Mouse (Mus musculus): ENCODE measurements around the gene Rsph6a. TPM values are rescaled to one million over a fixed set of nuclear protein-coding genes. Genes with fewer than 3 reads are reported as not detected.

Rsph6a gene
- polyA plus RNA-seq, 1 experiment from 2014 or later, result not detected

DNA sequence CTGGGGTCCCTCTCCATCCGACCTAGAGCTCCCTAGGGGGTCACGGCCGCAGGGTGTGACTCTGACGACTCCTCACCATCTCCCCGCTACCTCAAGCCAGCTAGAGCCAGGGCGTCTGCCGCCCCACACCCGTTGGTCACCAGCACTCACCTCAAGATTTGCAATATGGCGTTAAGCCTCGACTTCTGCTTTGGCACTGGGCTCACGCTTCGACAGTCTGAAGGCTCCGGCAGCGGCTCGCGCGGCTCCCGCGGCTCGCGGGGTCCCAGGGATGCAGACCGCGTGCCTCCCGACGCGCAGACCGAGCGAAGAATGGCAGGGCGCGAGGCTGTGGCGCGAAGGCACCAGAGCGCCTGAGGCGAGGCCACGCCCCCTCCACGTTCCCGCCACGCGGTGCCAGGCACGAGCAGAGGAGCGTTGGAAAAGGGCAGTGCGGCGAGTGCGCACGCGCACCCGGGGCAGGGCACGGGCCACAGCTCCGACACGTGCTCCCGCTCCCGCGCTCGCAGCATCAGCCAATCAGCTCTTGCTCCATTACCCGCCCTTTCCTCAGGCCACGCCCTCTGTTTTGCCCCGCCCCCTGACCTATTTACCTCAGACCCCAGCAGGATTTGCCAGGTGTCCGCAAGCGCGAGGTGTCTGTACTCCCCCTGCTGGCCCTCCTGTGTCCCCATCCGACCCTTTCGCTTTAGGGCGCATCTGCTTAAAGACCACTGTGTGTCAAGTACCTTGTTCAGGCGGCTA lies 63.7 kb downstream of the Rsph6a start, which contains the start of gene Gm4969:
TSS of gene Gm4969 (minus strand) at position 341 of the 744 bp plus-strand sequence.
- no peak within 1 kb of the TSS for H3K27ac ChIP-seq (ENCODE audit: low read depth)
- H3K4me3 ChIP-seq (ENCODE audit: low read depth, low read length), result peak within 1 kb of the TSS; percentile 67
- peak; percentile 59 for TF ChIP-seq CTCF (IDR thresholded peaks at IDR 0.05; ENCODE audit: low read depth)
- ATAC-seq (ENCODE audit: insufficient read depth), result 0 out of 2 replicates have a peak, but pooled peaks have one; percentile 2
- no peaks in the 10 kb centered on the region for H3K36me3 ChIP-seq (ENCODE audit: insufficient read depth)
- peak; percentile 76 for DNase-seq
- no peak within 1 kb of the TSS for H3K9ac ChIP-seq
- peaks cover 12% of the 10 kb centered on the region; the same call in 1 of the 2 replicates for H3K4me1 ChIP-seq (ENCODE audit: insufficient read depth)
- peaks cover 8% of the 10 kb centered on the region for H3K9me3 ChIP-seq (ENCODE audit: low read depth, low read length)
- H3K27me3 ChIP-seq (ENCODE audit: insufficient read depth, low read length), result no peaks in the 10 kb centered on the region
- H3K4me2 ChIP-seq, result peak within 1 kb of the TSS; percentile 55
- 22% methylated on average over 64 of the region's 64 CpGs for WGBS

DNA sequence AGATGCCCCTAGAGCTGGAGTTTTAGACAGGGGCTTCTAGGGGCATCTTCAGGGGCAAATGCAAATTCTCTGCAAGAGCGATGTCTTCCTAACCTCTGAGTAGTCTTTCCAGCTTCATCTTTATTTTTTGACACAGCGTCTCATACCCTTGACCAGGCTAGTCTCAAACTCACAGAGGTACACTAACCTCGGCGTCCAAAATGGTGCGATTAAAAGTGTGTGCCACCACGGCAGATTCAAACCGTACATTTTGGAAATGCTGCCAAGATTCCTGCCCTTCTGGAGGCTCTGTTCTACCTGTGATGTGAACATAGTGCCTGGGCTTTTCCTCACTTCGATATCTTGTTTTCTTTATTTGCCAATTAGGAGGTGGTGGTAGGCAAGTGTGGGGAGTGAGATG lies 64.6 kb downstream of the Rsph6a start:
- H3K27me3 ChIP-seq (ENCODE audit: insufficient read depth, low read length), result no peaks in the 10 kb centered on the region
- DNase-seq, result no peak
- 91% methylated on average over 8 of the region's 8 CpGs for WGBS
- H3K4me3 ChIP-seq (ENCODE audit: low read depth, low read length), result peak overlapping the region; percentile 67; the same call in 1 of the 2 replicates
- no peak for TF ChIP-seq CTCF (IDR thresholded peaks at IDR 0.05; ENCODE audit: low read depth)
- peaks cover 8% of the 10 kb centered on the region for H3K9me3 ChIP-seq (ENCODE audit: low read depth, low read length)
- H3K27ac ChIP-seq (ENCODE audit: low read depth), result no peak overlapping the region
- no peaks in the 10 kb centered on the region for H3K36me3 ChIP-seq (ENCODE audit: insufficient read depth)
- peaks cover 12% of the 10 kb centered on the region; the same call in 1 of the 2 replicates for H3K4me1 ChIP-seq (ENCODE audit: insufficient read depth)
- no peak overlapping the region for H3K9ac ChIP-seq
- ATAC-seq (ENCODE audit: insufficient read depth), result peak; percentile 13; the same call in 1 of the 2 replicates
- peak overlapping the region; percentile 91; the same call in 1 of the 2 replicates for H3K4me2 ChIP-seq

DNA sequence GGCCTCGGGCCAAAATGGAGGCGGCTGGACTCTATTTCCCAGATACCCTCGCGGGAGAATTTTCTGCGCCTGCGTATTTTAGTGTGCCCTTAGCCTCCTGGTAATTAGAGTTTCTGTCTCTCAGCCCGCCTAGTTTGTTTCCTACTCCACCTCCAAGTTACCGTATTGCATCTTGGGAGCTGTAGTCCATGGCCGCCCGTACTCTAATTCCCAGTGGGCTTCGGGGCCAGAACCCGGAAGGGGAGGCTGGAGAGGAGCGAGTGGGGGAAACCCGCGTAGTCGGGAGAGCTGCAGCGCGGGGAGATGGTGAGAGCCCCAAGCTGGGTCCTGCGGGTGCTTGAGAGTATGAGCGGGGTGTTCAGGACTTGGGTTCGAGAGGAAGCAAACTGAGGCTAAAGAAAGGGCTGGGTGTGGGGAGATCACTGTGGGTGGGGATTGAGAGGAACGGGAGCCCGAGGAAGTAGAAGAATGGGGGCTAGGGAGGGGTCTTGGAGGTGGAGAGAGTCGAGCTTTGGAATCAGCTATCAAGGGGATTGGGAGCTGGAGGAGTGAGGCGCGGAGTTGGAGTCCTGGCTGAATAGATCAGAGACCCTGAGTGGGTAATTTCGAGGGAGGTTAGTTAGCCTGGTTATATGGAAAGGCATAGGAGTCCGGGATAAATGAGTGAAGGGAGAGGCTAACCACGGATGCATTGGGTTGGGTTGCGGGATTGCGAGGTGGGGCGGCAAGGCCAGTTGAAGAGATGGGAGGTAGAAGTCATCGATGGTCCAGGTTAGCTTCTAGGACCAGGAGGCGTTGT lies 65.3 kb downstream of the Rsph6a start, which contains the start of gene Fbxo46:
TSS of gene Fbxo46 (plus strand) at position 229 of the 799 bp plus-strand sequence.
- Histone ChIP-seq H3K4me2 (peak within 1 kb of the TSS; percentile 91), H3K4me3 (ENCODE audit: low read depth, low read length) (peak within 1 kb of the TSS; percentile 67), H3K27me3 (ENCODE audit: insufficient read depth, low read length) (no peaks in the 10 kb centered on the region), H3K27ac (ENCODE audit: low read depth) (no peak within 1 kb of the TSS), H3K4me1 (ENCODE audit: insufficient read depth) (peaks cover 12% of the 10 kb centered on the region; the same call in 1 of the 2 replicates), H3K9ac (peak within 1 kb of the TSS; percentile 63), H3K9me3 (ENCODE audit: low read depth, low read length) (peaks cover 8% of the 10 kb centered on the region), H3K36me3 (ENCODE audit: insufficient read depth) (no peaks in the 10 kb centered on the region)
- WGBS, result 2% methylated on average over 34 of the region's 34 CpGs
- DNase-seq (peak; percentile 99), ATAC-seq (ENCODE audit: insufficient read depth) (peak; percentile 97)
- TF ChIP-seq CTCF (IDR thresholded peaks at IDR 0.05; ENCODE audit: low read depth), result no peak

DNA sequence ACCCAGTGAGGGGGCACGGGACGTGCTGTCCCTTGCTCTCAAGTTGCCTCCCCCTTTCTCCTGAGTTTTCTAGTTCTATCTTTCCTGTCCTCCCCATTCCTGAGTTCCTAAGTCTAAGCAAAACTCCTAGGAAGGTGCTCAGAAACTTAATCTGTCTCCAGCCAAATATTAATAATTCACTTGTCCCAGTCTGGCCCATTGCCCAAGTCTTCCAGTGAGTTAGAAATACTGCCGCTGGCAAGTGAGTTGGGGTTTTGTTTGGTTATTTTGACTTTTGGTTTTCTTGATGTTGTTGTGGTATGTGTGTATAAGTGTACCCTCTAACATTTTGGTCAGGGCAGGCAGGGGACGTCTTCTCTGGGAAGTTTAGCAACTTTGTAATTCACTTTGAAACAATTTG lies 67.2 kb downstream of the Rsph6a start:
- WGBS, result 86% methylated on average over 4 of the region's 4 CpGs
- DNase-seq (no peak), ATAC-seq (ENCODE audit: insufficient read depth) (no peak)
- Histone ChIP-seq H3K27ac (ENCODE audit: low read depth) (no peak overlapping the region), H3K9me3 (ENCODE audit: low read depth, low read length) (peaks cover 8% of the 10 kb centered on the region), H3K4me3 (ENCODE audit: low read depth, low read length) (no peak overlapping the region), H3K9ac (no peak overlapping the region), H3K4me2 (no peak overlapping the region), H3K36me3 (ENCODE audit: insufficient read depth) (peaks cover 4% of the 10 kb centered on the region; the same call in 1 of the 2 replicates), H3K27me3 (ENCODE audit: insufficient read depth, low read length) (no peaks in the 10 kb centered on the region), H3K4me1 (ENCODE audit: insufficient read depth) (peaks cover 12% of the 10 kb centered on the region; the same call in 1 of the 2 replicates)
- no peak for TF ChIP-seq CTCF (IDR thresholded peaks at IDR 0.05; ENCODE audit: low read depth)

Small RNA genes within 50 kb of the gene (microRNA-seq; reads per million reads assigned to microRNA genes)
- gene Mir3100 (ENCODE audit: borderline number of aligned reads), result not detected

Other genes with a start within 250 kb of the Rsph6a start
- 0.08 TPM in 1 of 2 replicates, not detected in the other for gene Psg17, start 233.1 kb upstream of the Rsph6a start, polyA plus RNA-seq (2014; fragmentation: Nextera tagmentation; extraction: Ambion mirVana)
- gene Mill2, start 214.7 kb upstream of the Rsph6a start, polyA plus RNA-seq (2014; fragmentation: Nextera tagmentation; extraction: Ambion mirVana), result 0.81 and 0.92 TPM in 2 replicates
- gene Pglyrp1, start 183.4 kb upstream of the Rsph6a start, polyA plus RNA-seq (2014; fragmentation: Nextera tagmentation; extraction: Ambion mirVana), result 2.5 and 2.6 TPM in 2 replicates
- gene Ccdc61, start 144.3 kb upstream of the Rsph6a start, polyA plus RNA-seq (2014; fragmentation: Nextera tagmentation; extraction: Ambion mirVana), result 20.4 and 24.7 TPM in 2 replicates
- gene Nova2, start 128.8 kb upstream of the Rsph6a start, polyA plus RNA-seq (2014; fragmentation: Nextera tagmentation; extraction: Ambion mirVana), result 1.2 TPM in 2 replicates
- gene Nanos2, start 67.3 kb upstream of the Rsph6a start, polyA plus RNA-seq (2014; fragmentation: Nextera tagmentation; extraction: Ambion mirVana), result not detected in 2 replicates
- 3.7 and 4.8 TPM in 2 replicates for gene Mypop, start 63.4 kb upstream of the Rsph6a start, polyA plus RNA-seq (2014; fragmentation: Nextera tagmentation; extraction: Ambion mirVana)
- gene Irf2bp1, start 50.6 kb upstream of the Rsph6a start, polyA plus RNA-seq (2014; fragmentation: Nextera tagmentation; extraction: Ambion mirVana), result 27.3 and 35.0 TPM in 2 replicates
- gene Foxa3, start 31.2 kb upstream of the Rsph6a start, polyA plus RNA-seq (2014; fragmentation: Nextera tagmentation; extraction: Ambion mirVana), result 2.2 and 2.3 TPM in 2 replicates
- 22.9 and 26.8 TPM in 2 replicates for gene Sympk, start 30.3 kb upstream of the Rsph6a start, polyA plus RNA-seq (2014; fragmentation: Nextera tagmentation; extraction: Ambion mirVana)
- 18.5 and 19.2 TPM in 2 replicates for gene Dmwd, start 21.5 kb downstream of the Rsph6a start, polyA plus RNA-seq (2014; fragmentation: Nextera tagmentation; extraction: Ambion mirVana)
- 20.9 and 23.0 TPM in 2 replicates for gene Dmpk, start 29.2 kb downstream of the Rsph6a start, polyA plus RNA-seq (2014; fragmentation: Nextera tagmentation; extraction: Ambion mirVana)
- 11.6 and 12.7 TPM in 2 replicates for gene Six5, start 39.9 kb downstream of the Rsph6a start, polyA plus RNA-seq (2014; fragmentation: Nextera tagmentation; extraction: Ambion mirVana)
- 3.0 and 4.0 TPM in 2 replicates for gene Gm4969, start 63.7 kb downstream of the Rsph6a start, polyA plus RNA-seq (2014; fragmentation: Nextera tagmentation; extraction: Ambion mirVana)
- 9.7 and 11.6 TPM in 2 replicates for gene Fbxo46, start 65.2 kb downstream of the Rsph6a start, polyA plus RNA-seq (2014; fragmentation: Nextera tagmentation; extraction: Ambion mirVana)
- gene Qpctl, start 94.6 kb downstream of the Rsph6a start, polyA plus RNA-seq (2014; fragmentation: Nextera tagmentation; extraction: Ambion mirVana), result 12.5 and 13.1 TPM in 2 replicates
- 158 and 161 TPM in 2 replicates for gene Snrpd2, start 95.0 kb downstream of the Rsph6a start, polyA plus RNA-seq (2014; fragmentation: Nextera tagmentation; extraction: Ambion mirVana)
- 0.26 and 0.85 TPM in 2 replicates for gene Gipr, start 111.4 kb downstream of the Rsph6a start, polyA plus RNA-seq (2014; fragmentation: Nextera tagmentation; extraction: Ambion mirVana)
- gene Eml2, start 121.7 kb downstream of the Rsph6a start, polyA plus RNA-seq (2014; fragmentation: Nextera tagmentation; extraction: Ambion mirVana), result 2.6 and 2.7 TPM in 2 replicates
- gene Gpr4, start 157.8 kb downstream of the Rsph6a start, polyA plus RNA-seq (2014; fragmentation: Nextera tagmentation; extraction: Ambion mirVana), result 1.6 and 2.2 TPM in 2 replicates
- 38.0 and 39.4 TPM in 2 replicates for gene Opa3, start 173.6 kb downstream of the Rsph6a start, polyA plus RNA-seq (2014; fragmentation: Nextera tagmentation; extraction: Ambion mirVana)
- gene Vasp, start 217.1 kb downstream of the Rsph6a start, polyA plus RNA-seq (2014; fragmentation: Nextera tagmentation; extraction: Ambion mirVana), result 88.9 and 95.3 TPM in 2 replicates
- gene Ppm1n, start 225.4 kb downstream of the Rsph6a start, polyA plus RNA-seq (2014; fragmentation: Nextera tagmentation; extraction: Ambion mirVana), result not detected in 2 replicates
- 8.0 and 9.1 TPM in 2 replicates for gene Rtn2, start 227.9 kb downstream of the Rsph6a start, polyA plus RNA-seq (2014; fragmentation: Nextera tagmentation; extraction: Ambion mirVana)

All from lung, embryonic 14.5 days (tissue).